Mouse (Mus musculus) liver, embryonic 11.5 days (tissue): Measurements from ENCODE around the gene Cuta. TPM values are rescaled to one million over a fixed set of nuclear protein-coding genes. Genes with fewer than 3 reads are reported as not detected.

Source experiments
- ATAC-seq: fragments of 200-750 bp; cut with Nextera tagmentation; replicated peaks from 2 replicates; pipeline ENCODE4 v1.8.0; 2017; ENCODE audit warnings: moderate number of reproducible peaks, mild to moderate bottlenecking, moderate TSS enrichment, moderate library complexity; ENCODE audit not compliant: low FRiP score
- DNase-seq: peaks from one replicate; pipeline ENCODE4 v3.0.0-alpha.2; 2017; ENCODE audit warnings: low spot score
- H3K27ac ChIP-seq: fragments of 300-500 bp; sonication (generic); 2 replicates; pipeline ENCODE4 v1.5.1; 2014; ENCODE audit warnings: mild to moderate bottlenecking, low read depth, low read length, control low read depth
- H3K27me3 ChIP-seq: fragments of 300-500 bp; sonication (generic); replicated peaks from 2 replicates; pipeline ENCODE4 v1.6.1; 2014; ENCODE audit warnings: low read length, mixed read lengths; ENCODE audit not compliant: control insufficient read depth, insufficient read depth
- H3K36me3 ChIP-seq: fragments of 300-500 bp; sonication (generic); 2 replicates; pipeline ENCODE4 v1.6.1; 2014; ENCODE audit warnings: mild to moderate bottlenecking, low read length, moderate library complexity, mixed read lengths; ENCODE audit not compliant: control insufficient read depth, insufficient read depth
- H3K4me1 ChIP-seq: fragments of 300-500 bp; sonication (generic); replicated peaks from 2 replicates; pipeline ENCODE4 v1.6.1; 2014; ENCODE audit warnings: low read length, mixed read lengths; ENCODE audit not compliant: control insufficient read depth, insufficient read depth
- H3K4me2 ChIP-seq: fragments of 300-500 bp; sonication (generic); 2 replicates; pipeline ENCODE4 v1.6.1; 2014; ENCODE audit warnings: mild to moderate bottlenecking, control low read depth, moderate library complexity
- H3K4me3 ChIP-seq: fragments of 300-500 bp; sonication (generic); 2 replicates; pipeline ENCODE4 v1.5.1; 2014; ENCODE audit warnings: low read depth, low read length, control low read depth
- H3K9ac ChIP-seq: fragments of 300-500 bp; sonication (generic); 2 replicates; pipeline ENCODE4 v1.6.1; 2014; ENCODE audit warnings: low read depth, low read length, control low read depth
- H3K9me3 ChIP-seq: fragments of 300-500 bp; sonication (generic); 2 replicates; pipeline ENCODE4 v1.6.1; 2016; ENCODE audit warnings: low read length, inconsistent platforms, mixed read lengths; ENCODE audit not compliant: control insufficient read depth
- WGBS: fragments of 180-500 bp; shearing (Covaris S2); extraction: QIAGEN DNeasy Blood & Tissue Kit; methylation state at CpG from one replicate; pipeline ENCODE4 v1.1.7; 2014; 5-methylcytosine and 5-hydroxymethylcytosine counted together
- polyA plus RNA-seq: library from polyadenylated mRNA; unstranded; fragments of >200 nt; fragmentation: Nextera tagmentation; extraction: Ambion mirVana; gene quantifications from 2 replicates; pipeline ENCODE4 v1.2.1, GENCODE M21; 2014

Gene Cuta
- polyA plus RNA-seq, 1 experiment from 2014 or later, result 171 TPM

GRCm38 (mm10) chr17:26895578-26895977 lies 43.8 kb downstream of the Cuta start:
- Histone ChIP-seq H3K4me2 (no peak overlapping the region), H3K9me3 (no peaks in the 10 kb centered on the region), H3K4me3 (no peak overlapping the region), H3K4me1 (no peaks in the 10 kb centered on the region; the same call in 1 of the 2 replicates), H3K27me3 (peaks cover 4% of the 10 kb centered on the region; the same call in 1 of the 2 replicates), H3K9ac (no peak overlapping the region), H3K36me3 (no peaks in the 10 kb centered on the region), H3K27ac (no peak overlapping the region)
- WGBS, result 13% methylated on average over 10 of the region's 10 CpGs
- no peak for ATAC-seq
- DNase-seq, result peak; percentile 58

DNA sequence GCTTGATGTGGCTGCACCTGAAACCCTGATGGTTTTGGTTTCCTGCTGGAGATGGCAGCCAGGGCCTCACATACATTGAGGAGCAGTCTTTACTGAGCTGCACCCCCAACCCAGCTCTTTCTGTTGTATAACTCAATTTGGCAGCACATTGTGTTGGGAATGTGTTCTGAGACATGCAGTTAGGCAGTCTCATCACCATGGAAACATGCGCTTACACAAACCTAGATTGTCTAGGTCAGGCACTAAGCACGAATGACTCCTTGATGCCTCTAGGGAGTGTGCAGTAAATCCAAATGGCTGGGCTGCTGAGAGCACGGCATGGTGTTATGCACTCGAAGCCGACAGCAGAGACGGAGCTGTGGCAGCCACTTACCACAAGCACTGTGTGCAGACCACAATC lies 45.0 kb downstream of the Cuta start:
- WGBS, result 85% methylated on average over 6 of the region's 6 CpGs
- H3K4me1 ChIP-seq, result no peaks in the 10 kb centered on the region; the same call in 1 of the 2 replicates
- H3K4me2 ChIP-seq, result no peak overlapping the region
- DNase-seq (no peak), ATAC-seq (no peak)
- no peaks in the 10 kb centered on the region for H3K9me3 ChIP-seq
- no peaks in the 10 kb centered on the region for H3K36me3 ChIP-seq
- peaks cover 4% of the 10 kb centered on the region; the same call in 1 of the 2 replicates for H3K27me3 ChIP-seq
- H3K9ac ChIP-seq, result no peak overlapping the region
- no peak overlapping the region for H3K27ac ChIP-seq
- no peak overlapping the region for H3K4me3 ChIP-seq

DNA sequence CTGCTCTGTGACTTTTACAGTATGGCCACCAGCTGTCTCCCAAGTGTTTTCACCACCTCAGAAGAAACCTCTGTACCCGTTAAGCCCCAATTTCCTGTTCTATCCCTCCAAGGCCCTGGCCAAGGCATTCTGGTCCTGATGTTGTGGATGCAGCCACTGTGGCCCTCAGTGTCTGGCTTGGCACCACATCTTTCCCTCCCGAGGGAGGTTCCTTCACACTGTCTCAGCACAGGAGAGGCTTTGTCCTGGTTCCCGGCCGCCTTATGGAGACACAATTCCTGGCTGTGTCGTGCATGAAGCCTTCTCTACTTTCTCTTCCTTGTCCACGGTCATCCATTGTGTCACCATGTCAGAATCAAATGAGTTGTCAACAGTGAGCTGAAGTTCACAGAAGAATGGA lies 45.9 kb downstream of the Cuta start:
- WGBS, result 62% methylated on average over 6 of the region's 6 CpGs
- no peak for DNase-seq
- H3K9me3 ChIP-seq, result no peaks in the 10 kb centered on the region
- no peak overlapping the region for H3K4me2 ChIP-seq
- ATAC-seq, result no peak
- H3K36me3 ChIP-seq, result no peaks in the 10 kb centered on the region
- no peak overlapping the region for H3K9ac ChIP-seq
- no peaks in the 10 kb centered on the region; the same call in 1 of the 2 replicates for H3K4me1 ChIP-seq
- no peak overlapping the region for H3K27ac ChIP-seq
- H3K27me3 ChIP-seq, result peaks cover 5% of the 10 kb centered on the region; the same call in 1 of the 2 replicates
- H3K4me3 ChIP-seq, result no peak overlapping the region

- Histone ChIP-seq H3K4me2 (no peak overlapping the region), H3K36me3 (no peaks in the 10 kb centered on the region), H3K4me3 (no peak overlapping the region), H3K4me1 (no peaks in the 10 kb centered on the region; the same call in 1 of the 2 replicates), H3K9me3 (no peaks in the 10 kb centered on the region), H3K27me3 (peaks cover 8% of the 10 kb centered on the region; the same call in 1 of the 2 replicates), H3K27ac (no peak overlapping the region), H3K9ac (no peak overlapping the region)
- 55% methylated on average over 16 of the region's 16 CpGs for WGBS
- DNase-seq (no peak), ATAC-seq (no peak)
Observed at GRCm38 (mm10) chr17:26892635-26893375, 46.6 kb downstream of the Cuta start.

GRCm38 (mm10) chr17:26887926-26888325 lies 51.4 kb downstream of the Cuta start:
- Histone ChIP-seq H3K27me3 (0 out of 2 replicates have a peak, but pooled peaks cover 4% of the 10 kb centered on the region), H3K36me3 (no peaks in the 10 kb centered on the region), H3K27ac (no peak overlapping the region), H3K9ac (no peak overlapping the region), H3K9me3 (no peaks in the 10 kb centered on the region), H3K4me2 (no peak overlapping the region), H3K4me1 (peaks cover 16% of the 10 kb centered on the region), H3K4me3 (no peak overlapping the region)
- DNase-seq, result no peak
- 37% methylated on average over 3 of the region's 3 CpGs for WGBS
- ATAC-seq, result no peak

- ATAC-seq (peak; percentile 80), DNase-seq (peak; percentile 85)
- peak overlapping the region; percentile 71 for H3K4me2 ChIP-seq
- H3K9ac ChIP-seq, result peak overlapping the region; percentile 70
- peak overlapping the region; percentile 60 for H3K4me3 ChIP-seq
- H3K36me3 ChIP-seq, result no peaks in the 10 kb centered on the region; the same call in 1 of the 2 replicates
- H3K27me3 ChIP-seq, result 0 out of 2 replicates have a peak, but pooled peaks cover 4% of the 10 kb centered on the region
- peaks cover 16% of the 10 kb centered on the region for H3K4me1 ChIP-seq
- H3K9me3 ChIP-seq, result no peaks in the 10 kb centered on the region; the same call in 1 of the 2 replicates
- H3K27ac ChIP-seq, result peak overlapping the region; percentile 54; the same call in 1 of the 2 replicates
- 10% methylated on average over 30 of the region's 30 CpGs for WGBS
Observed at GRCm38 (mm10) chr17:26886047-26886749, 53.2 kb downstream of the Cuta start.

DNA sequence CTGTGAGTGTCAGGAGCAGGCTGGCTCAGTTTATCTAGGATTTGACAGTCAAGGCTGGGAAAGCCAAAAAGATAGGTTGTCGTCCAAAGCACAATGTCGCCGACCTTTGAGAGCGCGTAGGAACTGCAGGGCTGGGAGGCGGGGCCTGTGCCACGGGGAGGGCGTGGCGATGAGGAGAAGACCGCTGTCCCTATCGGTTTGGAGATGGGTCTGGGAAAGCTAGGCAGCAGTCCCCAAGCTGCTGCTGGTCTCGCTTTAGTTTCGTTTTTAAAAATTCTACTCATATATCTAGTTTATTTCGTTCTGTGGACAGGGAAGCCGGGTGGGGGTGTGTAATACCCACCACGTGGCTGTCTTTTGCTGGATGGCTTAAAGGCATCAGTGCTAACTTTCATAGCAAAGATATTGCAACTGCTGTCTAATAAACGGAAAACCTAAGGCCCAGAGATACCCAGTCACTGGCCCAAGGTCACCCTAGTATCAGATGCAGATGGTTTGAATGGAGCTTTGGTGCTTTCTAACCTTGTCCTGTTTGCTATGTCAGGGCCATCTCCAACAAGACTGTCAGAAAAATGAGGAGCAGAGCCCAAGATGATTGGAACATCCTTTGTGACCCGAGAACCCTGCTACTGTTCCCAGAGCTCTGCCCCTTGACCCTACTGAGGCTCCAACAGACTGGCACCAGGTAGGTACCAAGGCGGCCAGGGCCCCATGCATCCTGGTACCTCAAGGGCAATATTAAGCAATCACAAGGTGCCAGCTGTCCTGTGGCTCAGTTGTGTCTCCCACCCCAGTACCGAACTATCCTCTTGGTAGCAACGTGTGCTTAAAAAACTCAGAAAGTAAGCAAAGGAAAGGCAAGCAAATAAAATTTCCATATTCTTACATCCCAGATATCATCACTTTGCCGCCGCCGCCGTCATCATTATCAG lies 54.1 kb downstream of the Cuta start:
- ATAC-seq, result peak; percentile 85
- H3K4me2 ChIP-seq, result peak overlapping the region; percentile 71
- H3K27ac ChIP-seq, result peak overlapping the region; percentile 54
- H3K4me1 ChIP-seq, result peaks cover 16% of the 10 kb centered on the region
- 0 out of 2 replicates have a peak, but pooled peaks cover 4% of the 10 kb centered on the region for H3K27me3 ChIP-seq
- peak overlapping the region; percentile 70 for H3K9ac ChIP-seq
- DNase-seq, result peak; percentile 80
- peaks cover 3% of the 10 kb centered on the region; the same call in 1 of the 2 replicates for H3K36me3 ChIP-seq
- WGBS, result 14% methylated on average over 25 of the region's 25 CpGs
- peaks cover 3% of the 10 kb centered on the region for H3K9me3 ChIP-seq
- H3K4me3 ChIP-seq, result peak overlapping the region; percentile 60
